Mouse (Mus musculus): ENCODE data around the gene Nt5c2.
A peak's percentile ranks its signal among the peaks of the same experiment; 100 is the strongest.
"Not testable (repeated sequence)": the region's sequence is repeated elsewhere in the genome, so short reads cannot be mapped to it uniquely, and the experiment has no call there.

The Nt5c2 gene

GRCm38 (mm10) chr19:46984726-46985622 is 30.0 kb downstream of the Nt5c2 start:
- no peak for DNase-seq

- no peak for DNase-seq
Observed at GRCm38 (mm10) chr19:46983966-46984380, 31.0 kb downstream of the Nt5c2 start.

- DNase-seq: no peak
Observed at GRCm38 (mm10) chr19:46983352-46983965, 31.5 kb downstream of the Nt5c2 start.

- no peak for DNase-seq
Observed at GRCm38 (mm10) chr19:46981462-46981861, 33.5 kb downstream of the Nt5c2 start.

GRCm38 (mm10) chr19:46979781-46980105 is 35.2 kb downstream of the Nt5c2 start:
- DNase-seq: no peak

GRCm38 (mm10) chr19:46978920-46979780 is 35.8 kb downstream of the Nt5c2 start:
- DNase-seq: peak; percentile 95

GRCm38 (mm10) chr19:46978069-46978468 is 36.9 kb downstream of the Nt5c2 start:
- not testable (repeated sequence) for DNase-seq

- no peak for DNase-seq
Observed at GRCm38 (mm10) chr19:46977460-46977859, 37.5 kb downstream of the Nt5c2 start.

- no peak for DNase-seq
Observed at GRCm38 (mm10) chr19:46976743-46977142, 38.2 kb downstream of the Nt5c2 start.

- DNase-seq: no peak
Observed at GRCm38 (mm10) chr19:46975997-46976396, 39.0 kb downstream of the Nt5c2 start.

- peak; percentile 98 for DNase-seq
Observed at GRCm38 (mm10) chr19:46975565-46975964, 39.4 kb downstream of the Nt5c2 start.

GRCm38 (mm10) chr19:46972159-46972558 is 42.8 kb downstream of the Nt5c2 start:
- no peak for DNase-seq

- no peak for DNase-seq
Observed at GRCm38 (mm10) chr19:46971712-46972111, 43.2 kb downstream of the Nt5c2 start.

GRCm38 (mm10) chr19:46971051-46971689 is 43.8 kb downstream of the Nt5c2 start:
- no peak for DNase-seq

GRCm38 (mm10) chr19:46970121-46970729 is 44.7 kb downstream of the Nt5c2 start:
- DNase-seq: no peak

GRCm38 (mm10) chr19:46969286-46969985 is 45.5 kb downstream of the Nt5c2 start:
- peak; percentile 95 for DNase-seq

GRCm38 (mm10) chr19:46968833-46969232 is 46.1 kb downstream of the Nt5c2 start:
- no peak for DNase-seq

- DNase-seq: peak; percentile 96
Observed at GRCm38 (mm10) chr19:46967861-46968260, 47.1 kb downstream of the Nt5c2 start.

- DNase-seq: no peak
Observed at GRCm38 (mm10) chr19:46966330-46966729, 48.6 kb downstream of the Nt5c2 start.

GRCm38 (mm10) chr19:46965496-46965895 is 49.5 kb downstream of the Nt5c2 start:
- no peak for DNase-seq

GRCm38 (mm10) chr19:46964353-46964752 is 50.6 kb downstream of the Nt5c2 start:
- DNase-seq: peak; percentile 89

- no peak for DNase-seq
Observed at GRCm38 (mm10) chr19:46963440-46963839, 51.5 kb downstream of the Nt5c2 start.
